Mouse (Mus musculus) cortical plate, adult 2 months (tissue): ENCODE measurements at regions not wholly inside any gene's neighbourhood (a gene's known extent, or its start where the extent isn't known, plus 50 kb on each side); places are given as distances from the start of the nearest gene placed in this dataset.

Experiments used
- CTCF ChIP-seq: fragments of 200-500 bp; IDR thresholded peaks from 2 replicates; pipeline ENCODE4 v1.5.1; 2011; ENCODE audit warnings: mild to moderate bottlenecking, control low read depth, low read length; ENCODE audit not compliant: insufficient read depth; ENCODE audit errors: extremely low read depth
- POLR2A ChIP-seq: fragments of 200-500 bp; IDR thresholded peaks from 2 replicates; pipeline ENCODE4 v1.6.1; 2011; ENCODE audit warnings: mild to moderate bottlenecking, low read length, control low read depth; ENCODE audit not compliant: insufficient read depth; ENCODE audit errors: extremely low read depth

DNA sequence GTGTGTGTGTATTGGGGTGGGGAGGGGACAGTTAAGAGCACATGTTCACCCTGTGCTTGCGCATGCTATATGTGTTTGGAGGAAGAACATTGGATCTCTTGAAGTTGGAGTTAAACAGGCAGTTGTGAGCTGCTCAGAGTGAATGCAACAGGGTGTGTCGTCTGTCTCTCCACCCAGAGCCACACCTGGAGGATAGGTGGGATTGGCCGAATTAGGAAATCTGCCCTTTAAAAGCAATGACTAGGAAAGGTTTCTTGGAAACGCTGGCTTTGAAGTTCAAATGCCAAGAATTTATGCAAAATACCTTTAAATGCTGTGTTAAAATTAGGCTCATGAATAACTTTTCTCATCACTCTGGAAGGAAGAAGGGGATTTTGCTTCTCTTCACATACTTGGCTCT, 436.9 kb downstream of the Ofcc1 start:
- no peak for TF ChIP-seq CTCF
- no peak for TF ChIP-seq POLR2A
